Mouse (Mus musculus) ES-E14 (cell line): ENCODE results near the gene Pten. TPM values are rescaled to one million over a fixed set of nuclear protein-coding genes. Genes with fewer than 3 reads are reported as not detected.
A peak's percentile ranks its signal among the peaks of the same experiment; 100 is the strongest.

Experiments
- DNase-seq: peaks from one replicate; pipeline ENCODE4 v3.0.0-alpha.2; 2013; ENCODE audit warnings: low read depth, low spot score
- H3K27ac ChIP-seq: 2 replicates; pipeline ENCODE4 v1.5.1; 2012; ENCODE audit warnings: low read depth, mild to moderate bottlenecking, low read length, moderate library complexity, mixed read lengths; ENCODE audit not compliant: poor library complexity, insufficient read depth, severe bottlenecking
- H3K36me3 ChIP-seq: 2 replicates; pipeline ENCODE4 v1.6.1; 2012; ENCODE audit warnings: mild to moderate bottlenecking, low read length, moderate library complexity, mixed read lengths; ENCODE audit not compliant: control insufficient read depth, poor library complexity, insufficient read depth, severe bottlenecking
- H3K4me1 ChIP-seq, 2 experiments: fragments of 150-350 bp in 1 of 2; sonication (generic) in 1 of 2; 2 replicates each; pipeline ENCODE4 v1.6.1; 2012; ENCODE audit warnings: low read length in 2 of 2, mild to moderate bottlenecking in 1 of 2, mixed read lengths in 1 of 2; ENCODE audit not compliant: control insufficient read depth in 2 of 2, insufficient read depth in 2 of 2, poor library complexity in 1 of 2
- H3K4me3 ChIP-seq, 2 experiments: fragments of 150-350 bp in 1 of 2; sonication (generic) in 1 of 2; 2 replicates each; pipeline ENCODE4 v1.5.1; 2012; ENCODE audit warnings: low read length in 2 of 2, low read depth in 1 of 2, mild to moderate bottlenecking in 1 of 2, mixed read lengths in 1 of 2; ENCODE audit not compliant: insufficient read depth in 1 of 2, poor library complexity in 1 of 2, severe bottlenecking in 1 of 2
- H3K9ac ChIP-seq: 2 replicates; pipeline ENCODE4 v1.6.1; 2012; ENCODE audit warnings: low read depth, mild to moderate bottlenecking, low read length, mixed read lengths; ENCODE audit not compliant: poor library complexity, insufficient read depth, severe bottlenecking
- H3K9me3 ChIP-seq: fragments of 150-350 bp; sonication (generic); 2 replicates; pipeline ENCODE4 v1.6.1; 2012; ENCODE audit warnings: low read depth, mild to moderate bottlenecking, low read length; ENCODE audit not compliant: control insufficient read depth, insufficient read depth
- CHD2 ChIP-seq: IDR thresholded peaks from 2 replicates; pipeline ENCODE4 v1.6.1; 2014; ENCODE audit warnings: mild to moderate bottlenecking, low read depth, low read length, inconsistent platforms
- HCFC1 ChIP-seq: IDR thresholded peaks from 2 replicates; pipeline ENCODE4 v1.6.1; 2012; ENCODE audit warnings: low read length, inconsistent platforms, borderline replicate concordance; ENCODE audit not compliant: insufficient read depth
- MAFK ChIP-seq: IDR thresholded peaks from 2 replicates; pipeline ENCODE4 v1.6.1; 2014; ENCODE audit warnings: mild to moderate bottlenecking, low read depth, low read length, inconsistent platforms; ENCODE audit not compliant: insufficient read depth
- ZC3H11A ChIP-seq: IDR thresholded peaks from 2 replicates; pipeline ENCODE4 v1.6.1; 2012; ENCODE audit warnings: low read depth, mild to moderate bottlenecking, inconsistent platforms, low read length, borderline replicate concordance
- ZNF384 ChIP-seq: IDR thresholded peaks from 2 replicates; pipeline ENCODE4 v1.6.1; 2012; ENCODE audit warnings: low read depth, low read length, inconsistent platforms
- in situ Hi-C, 2 experiments: fragments of 600-800 bp; cut with MboI; formaldehyde crosslinking; loops; one replicate each; pipeline ENCODE4 v1.15.1; 2025; ENCODE audit warnings: low sequenced_read_pairs in 2 of 2, inconsistent platforms in 1 of 2; ENCODE audit not compliant: unreplicated experiment in 2 of 2
- total RNA-seq: library from RNA; depleted of rRNA; stranded (reverse); fragments of 300-350 nt; gene quantifications from 2 replicates; pipeline ENCODE4 v1.2.3, GENCODE M21; 2012

Pten gene
- total RNA-seq, 1 experiment: 70.8 TPM

DNA sequence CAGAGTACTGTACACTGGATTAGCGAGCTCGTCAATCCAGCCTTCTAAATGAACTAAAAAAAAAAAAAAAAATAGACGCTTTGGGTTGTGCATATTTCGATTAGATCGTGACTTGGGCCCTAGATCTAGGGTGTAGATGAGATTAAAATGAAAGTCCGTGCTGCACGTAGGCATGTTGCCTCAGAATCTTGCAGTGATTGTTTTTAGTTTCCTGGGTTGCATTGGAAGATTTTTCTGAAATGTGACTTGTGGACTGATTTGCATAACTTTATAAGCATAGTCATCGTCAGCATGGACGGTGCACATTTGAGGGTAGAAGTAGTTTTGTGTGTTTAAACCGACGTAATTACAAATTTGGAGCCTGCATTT, 1.5 kb downstream of the Pten start:
- in situ Hi-C loops: loop anchor here in 1 of 2 experiments (5.0 kb wide), 1 partner anchor 36 kb away; no protein-coding TSS in a partner anchor

DNA sequence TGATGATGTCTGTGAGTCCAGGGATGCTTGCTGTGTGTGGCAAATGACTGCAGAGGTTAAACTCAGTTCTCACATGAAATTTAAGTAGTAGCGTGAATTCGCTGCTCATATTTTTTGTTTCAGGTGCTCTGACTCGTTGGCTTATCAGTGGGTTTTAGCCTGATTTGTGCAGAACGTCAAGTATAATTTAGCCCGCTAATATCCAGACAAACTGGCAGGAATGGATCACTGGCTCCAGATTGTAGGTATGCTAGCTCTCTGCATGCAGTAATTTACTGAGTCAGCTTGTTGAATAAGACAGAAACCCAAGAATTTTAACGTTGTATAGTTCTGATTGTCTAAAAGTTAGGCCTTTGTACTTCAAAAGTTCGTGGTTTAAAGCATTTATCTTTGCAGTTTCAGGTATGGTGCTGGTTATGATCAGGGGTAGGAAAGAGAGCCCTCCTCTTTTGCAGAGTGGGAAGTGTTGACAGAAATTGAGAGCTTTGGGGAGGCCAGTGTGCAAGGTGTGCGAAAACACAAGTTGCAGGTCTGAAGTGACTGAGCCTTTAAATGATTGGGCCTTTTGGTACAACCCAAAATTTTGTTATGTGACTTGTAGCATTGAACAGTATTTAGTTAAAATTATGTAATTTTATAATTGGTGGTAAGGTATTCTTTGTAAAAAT, 2.2 kb downstream of the Pten start:
- DNase-seq: no peak
- H3K9ac ChIP-seq: peak overlapping the region; percentile 18; the same call in 1 of the 2 replicates
- H3K4me1 ChIP-seq: peaks cover 0 to 15% of the 10 kb centered on the region in 2 experiments; a peak in 3 of 4 replicates
- TF ChIP-seq ZC3H11A (no peak), HCFC1 (no peak), MAFK (0 out of 2 replicates have a peak, but pooled peaks have one; percentile 3), ZNF384 (no peak)
- in situ Hi-C loops: loop anchor here in 1 of 2 experiments (5.0 kb wide), 1 partner anchor 37 kb away; no protein-coding TSS in a partner anchor
- H3K36me3 ChIP-seq: no peaks in the 10 kb centered on the region; the same call in 1 of the 2 replicates
- peak overlapping the region; percentile 96 to 98 for H3K4me3 ChIP-seq
- no peak overlapping the region for H3K27ac ChIP-seq
- H3K9me3 ChIP-seq: no peaks in the 10 kb centered on the region

More for the DNA sequence above, 1.5 kb downstream of the Pten start:
- TF ChIP-seq CHD2 (no peak), ZC3H11A (no peak), HCFC1 (no peak), ZNF384 (no peak)
- Histone ChIP-seq H3K9ac (peak overlapping the region; percentile 97; the same call in 1 of the 2 replicates), H3K4me3 (peak overlapping the region; percentile 96 to 98), H3K4me1 (peaks cover 2 to 11% of the 10 kb centered on the region in 2 experiments), H3K36me3 (no peaks in the 10 kb centered on the region; the same call in 1 of the 2 replicates), H3K9me3 (no peaks in the 10 kb centered on the region), H3K27ac (no peak overlapping the region)
- DNase-seq: no peak

DNA sequence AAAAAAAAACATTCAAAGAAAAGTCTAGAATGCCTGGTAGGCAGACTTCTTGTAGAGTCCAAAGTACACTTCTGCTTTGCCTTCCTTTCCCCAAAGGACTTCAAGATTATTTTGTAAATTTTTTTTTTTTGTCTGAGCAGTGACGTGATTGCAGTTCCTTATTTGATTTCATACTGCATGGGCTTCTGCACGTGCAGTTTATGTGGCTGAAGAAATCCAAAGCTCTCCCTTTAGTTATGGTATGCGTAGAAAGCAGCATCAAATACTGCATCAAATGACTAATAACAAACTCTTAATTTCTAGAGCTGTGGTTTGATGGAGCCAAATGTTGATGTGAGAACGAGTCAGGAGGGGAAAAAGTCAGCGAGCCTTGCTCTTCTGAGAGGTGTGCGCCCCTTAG, 3.2 kb downstream of the Pten start:
- no peaks in the 10 kb centered on the region; the same call in 1 of the 2 replicates for H3K36me3 ChIP-seq
- TF ChIP-seq ZC3H11A: no peak
- H3K4me1 ChIP-seq: peaks cover 0 to 15% of the 10 kb centered on the region in 2 experiments; a peak in 3 of 4 replicates
- H3K27ac ChIP-seq: no peak overlapping the region; the same call in 1 of the 2 replicates
- H3K9ac ChIP-seq: peak overlapping the region; percentile 45; the same call in 1 of the 2 replicates
- in situ Hi-C loops: no loop called here
- H3K4me3 ChIP-seq: peak overlapping the region; percentile 54 to 98
- no peak for DNase-seq
- H3K9me3 ChIP-seq: no peaks in the 10 kb centered on the region

DNA sequence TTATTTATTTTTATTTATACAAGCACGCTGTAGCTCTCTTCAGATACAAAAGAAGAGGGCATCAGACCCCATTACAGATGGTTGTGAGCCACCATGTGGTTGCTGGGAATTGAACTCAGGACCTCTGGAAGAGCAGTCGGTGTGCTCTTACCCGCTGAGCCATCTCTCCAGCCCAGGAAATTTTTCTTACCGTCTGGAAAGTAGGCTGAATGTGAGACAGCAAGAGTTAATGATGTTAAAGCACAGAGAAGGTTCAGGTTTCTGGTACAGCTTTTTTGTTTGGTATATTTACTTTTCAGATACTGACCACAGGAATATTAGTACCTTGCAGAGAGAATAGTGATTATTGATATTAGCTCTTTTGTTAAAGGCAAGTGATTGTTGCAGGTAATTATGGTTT, 3.9 kb downstream of the Pten start:
- Histone ChIP-seq H3K4me3 (peak overlapping the region; percentile 26 to 98; a peak in 3 of 4 replicates), H3K4me1 (peaks cover 3 to 15% of the 10 kb centered on the region in 2 experiments), H3K9me3 (no peaks in the 10 kb centered on the region), H3K36me3 (peaks cover 3% of the 10 kb centered on the region), H3K27ac (no peak overlapping the region), H3K9ac (no peak overlapping the region; the same call in 1 of the 2 replicates)
- TF ChIP-seq ZNF384 (no peak), CHD2 (no peak), ZC3H11A (no peak), HCFC1 (no peak)
- no peak for DNase-seq
- in situ Hi-C loops: no loop called here

DNA sequence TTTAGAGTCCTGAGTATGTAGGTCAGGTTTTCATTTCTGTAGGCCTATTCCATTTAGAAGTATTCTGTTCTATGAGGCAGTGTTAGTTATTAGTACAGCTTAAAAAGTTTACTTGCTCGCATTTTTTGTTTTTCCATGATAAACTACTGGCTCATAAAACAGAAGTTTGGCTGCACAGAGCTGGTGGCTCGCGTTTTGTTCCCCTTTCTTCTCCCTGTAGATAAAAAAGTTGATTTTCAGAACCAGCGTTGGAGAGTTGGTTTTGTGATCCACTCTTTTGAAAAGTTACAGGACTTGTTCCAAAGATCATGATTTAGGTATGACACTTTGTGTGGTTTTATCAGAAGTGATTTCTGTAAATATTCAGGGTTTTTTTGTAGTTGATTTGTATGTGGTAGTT, 5.2 kb downstream of the Pten start:
- TF ChIP-seq CHD2 (no peak), ZC3H11A (no peak), MAFK (no peak), ZNF384 (no peak), HCFC1 (no peak)

More for the DNA sequence above, 5.2 kb downstream of the Pten start:
- Histone ChIP-seq H3K36me3 (peaks cover 5% of the 10 kb centered on the region), H3K27ac (no peak overlapping the region), H3K4me1 (peaks cover 5 to 15% of the 10 kb centered on the region in 2 experiments), H3K9ac (no peak overlapping the region), H3K9me3 (no peaks in the 10 kb centered on the region), H3K4me3 (no peak overlapping the region)
- in situ Hi-C loops: no loop called here
- no peak for DNase-seq
